Mouse (Mus musculus) ES-E14 (cell line): ENCODE data around the gene Glis2. TPM values are rescaled to one million over a fixed set of nuclear protein-coding genes. Genes with fewer than 3 reads are reported as not detected.
A peak's percentile ranks its signal among the peaks of the same experiment; 100 is the strongest.

ENCODE experiments used
- DNase-seq: peaks from one replicate; pipeline ENCODE4 v3.0.0-alpha.2; 2013; ENCODE audit warnings: low read depth, low spot score
- H3K27ac ChIP-seq: 2 replicates; pipeline ENCODE4 v1.5.1; 2012; ENCODE audit warnings: low read depth, mild to moderate bottlenecking, low read length, moderate library complexity, mixed read lengths; ENCODE audit not compliant: poor library complexity, insufficient read depth, severe bottlenecking
- H3K36me3 ChIP-seq: 2 replicates; pipeline ENCODE4 v1.6.1; 2012; ENCODE audit warnings: mild to moderate bottlenecking, low read length, moderate library complexity, mixed read lengths; ENCODE audit not compliant: control insufficient read depth, poor library complexity, insufficient read depth, severe bottlenecking
- H3K4me1 ChIP-seq, 2 experiments: fragments of 150-350 bp in 1 of 2; sonication (generic) in 1 of 2; 2 replicates each; pipeline ENCODE4 v1.6.1; 2012; ENCODE audit warnings: low read length in 2 of 2, mild to moderate bottlenecking in 1 of 2, mixed read lengths in 1 of 2; ENCODE audit not compliant: control insufficient read depth in 2 of 2, insufficient read depth in 2 of 2, poor library complexity in 1 of 2
- H3K4me3 ChIP-seq, 2 experiments: fragments of 150-350 bp in 1 of 2; sonication (generic) in 1 of 2; 2 replicates each; pipeline ENCODE4 v1.5.1; 2012; ENCODE audit warnings: low read length in 2 of 2, low read depth in 1 of 2, mild to moderate bottlenecking in 1 of 2, mixed read lengths in 1 of 2; ENCODE audit not compliant: insufficient read depth in 1 of 2, poor library complexity in 1 of 2, severe bottlenecking in 1 of 2
- H3K9ac ChIP-seq: 2 replicates; pipeline ENCODE4 v1.6.1; 2012; ENCODE audit warnings: low read depth, mild to moderate bottlenecking, low read length, mixed read lengths; ENCODE audit not compliant: poor library complexity, insufficient read depth, severe bottlenecking
- H3K9me3 ChIP-seq: fragments of 150-350 bp; sonication (generic); 2 replicates; pipeline ENCODE4 v1.6.1; 2012; ENCODE audit warnings: low read depth, mild to moderate bottlenecking, low read length; ENCODE audit not compliant: control insufficient read depth, insufficient read depth
- CHD2 ChIP-seq: IDR thresholded peaks from 2 replicates; pipeline ENCODE4 v1.6.1; 2014; ENCODE audit warnings: mild to moderate bottlenecking, low read depth, low read length, inconsistent platforms
- HCFC1 ChIP-seq: IDR thresholded peaks from 2 replicates; pipeline ENCODE4 v1.6.1; 2012; ENCODE audit warnings: low read length, inconsistent platforms, borderline replicate concordance; ENCODE audit not compliant: insufficient read depth
- MAFK ChIP-seq: IDR thresholded peaks from 2 replicates; pipeline ENCODE4 v1.6.1; 2014; ENCODE audit warnings: mild to moderate bottlenecking, low read depth, low read length, inconsistent platforms; ENCODE audit not compliant: insufficient read depth
- ZC3H11A ChIP-seq: IDR thresholded peaks from 2 replicates; pipeline ENCODE4 v1.6.1; 2012; ENCODE audit warnings: low read depth, mild to moderate bottlenecking, inconsistent platforms, low read length, borderline replicate concordance
- ZNF384 ChIP-seq: IDR thresholded peaks from 2 replicates; pipeline ENCODE4 v1.6.1; 2012; ENCODE audit warnings: low read depth, low read length, inconsistent platforms
- in situ Hi-C, 2 experiments: fragments of 600-800 bp; cut with MboI; formaldehyde crosslinking; loops; one replicate each; pipeline ENCODE4 v1.15.1; 2025; ENCODE audit warnings: low sequenced_read_pairs in 2 of 2, inconsistent platforms in 1 of 2; ENCODE audit not compliant: unreplicated experiment in 2 of 2
- total RNA-seq: library from RNA; depleted of rRNA; stranded (reverse); fragments of 300-350 nt; gene quantifications from 2 replicates; pipeline ENCODE4 v1.2.3, GENCODE M21; 2012

Gene Glis2
- total RNA-seq, 1 experiment, result 18.2 TPM

GRCm38 (mm10) chr16:4587516-4588210 is 6.8 kb upstream of the Glis2 start:
- no peak for DNase-seq
- Histone ChIP-seq H3K27ac (peak overlapping the region; percentile 61), H3K4me3 (no peak overlapping the region), H3K9ac (peak overlapping the region; percentile 1; the same call in 1 of the 2 replicates), H3K9me3 (no peaks in the 10 kb centered on the region), H3K4me1 (peaks cover 10 to 13% of the 10 kb centered on the region in 2 experiments), H3K36me3 (no peaks in the 10 kb centered on the region)
- in situ Hi-C loops, result no loop called here
- no peak for TF ChIP-seq ZNF384
- TF ChIP-seq ZC3H11A, result no peak
- TF ChIP-seq MAFK, result no peak

- no peak for DNase-seq
- Histone ChIP-seq H3K4me3 (no peak overlapping the region), H3K36me3 (no peaks in the 10 kb centered on the region), H3K4me1 (peaks cover 10 to 13% of the 10 kb centered on the region in 2 experiments), H3K9ac (no peak overlapping the region), H3K27ac (no peak overlapping the region), H3K9me3 (no peaks in the 10 kb centered on the region)
- in situ Hi-C loops, result no loop called here
- no peak for TF ChIP-seq ZC3H11A
- no peak for TF ChIP-seq ZNF384
- no peak for TF ChIP-seq HCFC1
- TF ChIP-seq CHD2, result no peak
Observed at GRCm38 (mm10) chr16:4590236-4590635, 4.3 kb upstream of the Glis2 start.

GRCm38 (mm10) chr16:4592909-4593875 is 1.3 kb upstream of the Glis2 start:
- in situ Hi-C loops, result no loop called here
- peak overlapping the region; percentile 69 for H3K9ac ChIP-seq
- DNase-seq, result no peak
- TF ChIP-seq ZC3H11A, result no peak
- no peak for TF ChIP-seq CHD2
- TF ChIP-seq MAFK, result no peak
- TF ChIP-seq HCFC1, result no peak
- TF ChIP-seq ZNF384, result no peak
- H3K4me1 ChIP-seq, result peaks cover 9 to 25% of the 10 kb centered on the region in 2 experiments
- no peaks in the 10 kb centered on the region for H3K9me3 ChIP-seq
- H3K27ac ChIP-seq, result peak overlapping the region; percentile 78; the same call in 1 of the 2 replicates
- no peaks in the 10 kb centered on the region for H3K36me3 ChIP-seq
- peak overlapping the region; percentile 96 for H3K4me3 ChIP-seq

- H3K4me1 ChIP-seq, result peaks cover 15 to 41% of the 10 kb centered on the region in 2 experiments
- TF ChIP-seq HCFC1 (no peak), ZC3H11A (no peak), MAFK (no peak), CHD2 (no peak), ZNF384 (no peak)
- in situ Hi-C loops, result no loop called here
- H3K4me3 ChIP-seq, result peak overlapping the region; percentile 96
- no peak for DNase-seq
- H3K36me3 ChIP-seq, result no peaks in the 10 kb centered on the region
- H3K27ac ChIP-seq, result peak overlapping the region; percentile 59
- H3K9ac ChIP-seq, result peak overlapping the region; percentile 89
- no peaks in the 10 kb centered on the region for H3K9me3 ChIP-seq
Observed at GRCm38 (mm10) chr16:4594814-4595526, 457 bp downstream of the Glis2 start.
